Mouse (Mus musculus) thymus, adult 18-20 months (tissue): ENCODE measurements around the gene Hdac4.
A peak's percentile ranks its signal among the peaks of the same experiment; 100 is the strongest.

Experiments used
- DNase-seq, 2 experiments: peaks; one replicate each; pipeline ENCODE4 v3.0.0; 2022; ENCODE audit warnings: mixed read lengths in 2 of 2

The Hdac4 gene

DNA sequence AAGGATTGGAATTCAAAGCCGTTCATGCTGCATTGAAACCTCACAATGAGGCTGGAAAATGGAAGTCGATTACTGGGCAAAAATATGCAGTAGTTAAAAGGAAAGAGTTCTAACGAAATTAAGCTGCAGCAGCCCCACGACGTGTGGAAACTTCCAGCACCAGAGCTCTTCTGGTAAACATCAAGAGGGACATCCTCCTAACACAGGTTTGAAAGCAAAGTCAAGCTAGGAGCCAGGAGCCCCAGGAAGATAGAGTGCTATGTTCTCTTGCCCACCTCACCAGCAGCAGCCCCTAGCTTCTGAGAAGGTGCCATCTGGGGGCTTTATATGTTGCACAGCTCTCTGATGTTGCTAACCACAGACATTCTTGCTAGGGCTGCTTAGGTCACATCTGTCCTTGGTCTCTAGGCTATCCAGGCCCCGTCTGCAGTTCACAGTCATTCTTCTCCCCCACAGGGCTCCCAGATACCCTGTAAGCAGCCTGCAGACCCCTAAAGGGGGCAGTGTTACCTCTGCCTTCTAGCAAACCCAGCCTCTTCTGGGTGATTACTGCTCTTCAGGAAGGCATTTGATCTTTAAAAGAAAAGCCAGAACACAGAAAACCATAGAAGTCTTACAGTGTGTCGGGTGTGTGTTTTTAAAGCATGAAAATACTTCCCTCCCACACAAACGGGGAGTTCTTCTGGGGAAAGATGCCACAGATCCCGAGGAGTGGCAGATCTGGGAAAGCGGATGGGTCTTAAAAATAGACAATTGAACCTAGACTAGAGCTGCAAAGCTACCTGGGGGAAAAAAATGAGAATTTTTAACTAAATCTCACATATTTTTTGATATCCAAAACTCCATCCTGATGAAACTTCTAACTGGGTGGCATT is 17.2 kb downstream of the Hdac4 start:
- DNase-seq: peak; percentile 34 to 71

DNA sequence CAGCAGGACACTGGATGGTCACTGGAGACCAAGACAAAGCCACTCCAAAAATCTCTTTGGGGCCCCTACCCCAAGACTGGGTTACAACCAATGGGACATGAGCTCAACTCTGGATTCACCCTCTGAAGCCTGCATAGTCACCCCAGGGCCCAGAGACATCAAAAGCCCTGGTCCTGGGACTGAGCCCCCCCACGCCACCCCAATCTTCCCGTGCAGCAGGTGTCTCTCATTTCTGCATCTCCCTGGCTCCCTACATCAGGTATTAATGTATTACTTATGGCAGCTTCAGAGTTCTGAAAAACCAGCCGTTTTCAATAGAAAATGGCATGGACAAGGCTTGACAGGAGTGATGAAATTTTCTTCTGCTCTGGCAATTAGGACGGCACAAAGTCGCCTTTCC is 17.9 kb downstream of the Hdac4 start:
- DNase-seq: no peak

DNA sequence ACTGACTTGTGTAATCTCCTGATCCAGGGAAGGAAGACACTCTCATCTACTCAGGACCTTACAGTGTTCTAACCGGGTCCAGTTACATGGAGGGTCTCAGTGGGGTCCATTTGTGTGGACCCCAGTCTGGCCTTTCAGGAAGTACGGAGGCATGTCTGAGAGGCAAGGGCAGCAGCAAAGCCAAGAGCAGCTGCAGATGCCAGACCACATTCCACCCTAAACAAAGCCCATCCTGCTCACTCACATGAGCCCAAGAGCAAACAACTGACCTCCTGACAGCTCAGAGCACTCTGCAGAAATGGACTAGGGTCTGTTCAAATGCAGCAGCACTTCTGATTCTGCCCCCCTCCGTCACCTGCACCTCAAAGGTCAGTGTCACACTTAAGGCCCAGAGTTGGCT is 18.3 kb downstream of the Hdac4 start:
- DNase-seq: no peak

DNA sequence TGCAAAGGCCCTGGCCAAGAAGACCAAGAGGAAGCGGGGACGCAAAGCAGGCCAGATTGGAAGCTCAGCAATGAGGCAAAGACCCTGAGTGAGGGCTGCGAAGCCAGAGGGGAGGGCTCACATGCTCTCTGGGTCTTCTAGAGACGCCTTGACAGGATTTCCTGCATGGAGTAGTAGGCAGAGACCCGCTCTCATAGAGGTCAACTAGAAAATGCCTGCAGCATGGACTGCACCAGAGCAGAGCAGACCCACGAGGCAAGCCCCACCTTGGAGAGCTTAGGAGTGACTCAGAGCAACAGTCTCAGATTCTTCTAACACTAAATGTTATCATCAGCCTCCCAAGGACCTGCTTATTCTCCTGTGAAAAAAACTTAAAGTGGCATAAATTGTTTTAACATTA is 20.2 kb downstream of the Hdac4 start:
- DNase-seq: no peak

DNA sequence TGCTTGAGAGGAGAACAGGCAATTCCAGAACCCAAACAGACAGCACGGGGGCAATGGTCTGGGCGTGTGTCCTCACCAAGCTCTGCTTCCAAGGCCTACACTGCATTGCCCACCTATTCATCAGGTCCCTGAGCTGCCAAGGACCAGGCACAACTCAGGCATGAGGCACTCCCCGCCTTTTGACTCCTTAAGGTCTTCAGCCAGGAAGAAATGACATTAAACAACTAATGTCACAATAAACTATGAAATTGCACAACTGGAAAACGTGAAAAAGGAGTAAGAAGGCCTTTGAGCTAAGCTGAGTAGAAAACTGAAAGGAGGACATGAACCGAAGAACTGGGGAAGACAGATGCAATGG is 20.6 kb downstream of the Hdac4 start:
- no peak for DNase-seq

DNA sequence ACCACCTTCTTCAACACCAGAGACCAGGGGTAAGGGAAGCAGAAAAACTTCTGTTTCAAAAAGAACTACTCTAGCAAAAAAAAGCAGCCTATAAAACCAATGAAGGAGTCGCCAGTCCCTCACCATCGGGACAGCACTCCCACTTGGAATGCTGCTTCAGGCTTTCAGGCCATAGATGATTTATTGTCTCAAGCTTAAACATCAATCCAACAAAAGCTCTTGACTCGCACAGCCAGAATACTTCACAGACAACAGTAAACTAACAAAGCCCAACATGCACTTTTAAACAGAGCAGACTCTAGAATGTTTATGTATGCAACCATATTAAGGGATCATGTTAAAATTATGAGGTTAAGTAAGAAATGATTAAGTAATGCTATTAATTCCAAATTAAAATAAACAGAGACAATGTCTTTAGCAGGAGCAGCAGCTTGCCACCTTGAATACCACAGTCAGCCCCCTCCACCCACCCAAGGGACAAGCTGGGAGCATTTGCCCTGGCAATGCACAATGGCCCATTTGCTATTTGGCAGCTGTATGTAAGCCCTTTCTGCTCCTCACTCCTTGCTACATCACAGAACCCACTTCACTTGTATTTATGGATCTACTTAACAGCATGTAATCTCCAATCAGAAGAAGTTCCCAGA is 21.1 kb downstream of the Hdac4 start:
- no peak for DNase-seq

DNA sequence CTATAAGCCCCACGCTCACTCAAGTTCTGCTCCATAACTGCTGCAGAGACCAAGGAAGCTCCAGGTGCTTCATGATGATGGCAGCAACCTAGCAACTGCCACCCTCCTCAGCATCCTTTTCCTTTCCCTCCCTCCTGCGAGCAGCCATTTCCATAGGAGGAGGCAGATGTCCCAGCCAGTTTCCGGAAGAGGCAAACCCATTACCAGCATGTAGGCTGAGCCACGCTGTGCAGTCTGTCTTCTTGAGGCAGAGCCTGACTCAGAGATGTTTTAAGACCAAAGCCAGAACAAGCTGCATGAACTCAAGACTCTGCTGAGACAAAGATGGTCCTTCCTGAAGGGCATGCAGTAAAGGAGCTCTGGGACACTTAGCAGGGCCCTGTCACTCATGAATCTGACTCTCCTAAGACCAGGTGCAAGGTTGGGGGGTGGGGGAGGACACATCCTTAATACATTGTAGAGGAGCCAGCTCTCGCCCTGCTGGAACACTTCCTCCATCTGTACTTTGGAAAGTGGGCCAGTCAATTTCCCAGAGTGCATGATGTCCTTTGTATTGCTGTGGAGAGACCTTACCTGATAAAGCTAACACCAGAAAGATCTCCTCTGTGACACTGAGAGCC is 24.8 kb downstream of the Hdac4 start:
- no peak for DNase-seq

DNA sequence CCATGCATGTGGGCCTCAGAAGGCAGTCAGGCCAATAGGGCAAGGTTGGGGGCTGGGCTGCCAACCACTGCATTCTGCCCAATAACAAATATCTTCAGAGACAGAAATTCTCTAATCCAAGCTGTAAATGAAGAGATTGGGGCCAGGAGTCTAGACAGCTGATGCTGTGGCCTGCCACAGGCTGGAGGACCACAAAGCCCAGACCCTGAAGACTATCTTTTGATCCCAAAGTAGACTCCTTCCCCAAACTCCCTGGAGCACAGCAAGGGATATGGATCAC is 25.8 kb downstream of the Hdac4 start:
- no peak for DNase-seq

DNA sequence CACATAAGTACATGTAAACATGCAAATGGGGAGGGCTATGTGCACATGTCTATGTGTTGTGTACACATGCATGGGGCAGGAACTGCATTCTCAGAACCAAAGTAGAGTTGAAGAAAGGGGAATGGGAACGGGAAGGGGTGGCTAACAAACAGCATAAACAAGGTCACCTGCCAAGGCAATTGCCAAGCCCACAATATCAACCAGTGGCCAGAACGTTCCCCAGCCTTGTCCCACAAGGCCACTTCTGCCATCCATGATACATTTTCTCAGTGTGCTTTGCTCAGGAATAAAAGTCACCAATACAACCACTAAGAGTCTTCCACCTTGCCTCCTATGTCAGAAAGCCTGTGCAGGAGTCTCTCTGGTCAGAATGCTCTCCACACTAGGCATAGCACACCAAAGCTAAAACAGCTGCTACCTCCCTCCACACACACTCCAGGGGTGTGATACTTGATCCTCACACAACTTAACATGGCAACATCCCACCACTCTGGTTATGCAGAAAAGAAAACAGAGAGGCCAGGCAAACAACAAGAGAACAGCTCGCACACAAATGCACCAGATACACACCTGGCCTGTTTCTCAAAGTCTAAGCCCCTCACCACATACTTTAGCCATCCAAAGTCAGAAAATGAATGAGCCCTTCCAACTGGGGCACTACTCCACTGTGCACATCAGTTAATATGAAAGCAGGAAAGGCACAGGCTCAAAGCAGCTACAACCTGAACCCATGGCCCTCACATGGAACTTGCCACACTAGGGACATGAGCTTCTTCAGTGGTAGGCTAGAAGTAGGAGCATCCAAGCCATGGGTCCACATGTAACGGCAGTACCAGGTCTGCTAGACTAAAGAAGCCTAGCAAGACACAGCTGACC is 26.4 kb downstream of the Hdac4 start:
- DNase-seq: no peak

DNA sequence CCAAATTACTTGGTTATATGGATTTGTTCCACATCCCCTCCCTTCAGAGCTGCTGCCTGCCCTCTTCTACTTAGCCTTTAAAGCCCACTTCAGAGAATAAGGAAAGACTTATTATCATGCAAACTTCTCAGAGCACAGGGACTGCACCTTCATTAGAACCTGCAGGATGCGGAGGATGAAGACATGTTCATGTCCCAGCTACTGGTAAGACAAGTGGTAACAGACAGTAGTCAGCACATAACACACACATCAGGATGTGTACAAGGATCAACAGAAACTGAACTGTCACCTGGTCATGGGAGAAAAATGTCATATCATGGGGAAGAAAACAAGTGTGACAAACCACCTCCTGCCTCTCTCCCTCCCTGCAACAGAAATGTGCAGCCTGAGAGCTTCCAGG is 31.6 kb downstream of the Hdac4 start:
- no peak for DNase-seq

DNA sequence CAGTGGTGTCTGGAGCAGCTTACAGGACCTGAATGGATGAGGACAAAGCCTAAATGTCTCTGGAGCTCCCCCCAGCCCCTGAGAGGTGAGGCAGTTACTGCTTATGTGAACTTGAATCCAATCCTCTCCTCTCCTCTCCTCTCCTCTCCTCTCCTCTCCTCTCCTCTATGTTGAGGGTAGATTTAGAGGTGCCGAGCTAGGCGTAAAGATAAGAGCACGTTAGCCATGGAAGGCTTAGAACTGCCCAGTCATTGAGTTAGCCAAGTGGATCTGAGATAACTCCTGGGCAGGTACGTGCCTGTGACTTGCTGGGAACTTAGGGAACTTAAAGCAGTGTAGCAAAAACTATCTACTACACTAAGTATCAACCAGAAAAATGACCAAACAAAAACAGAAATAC is 35.7 kb downstream of the Hdac4 start:
- no peak for DNase-seq

DNA sequence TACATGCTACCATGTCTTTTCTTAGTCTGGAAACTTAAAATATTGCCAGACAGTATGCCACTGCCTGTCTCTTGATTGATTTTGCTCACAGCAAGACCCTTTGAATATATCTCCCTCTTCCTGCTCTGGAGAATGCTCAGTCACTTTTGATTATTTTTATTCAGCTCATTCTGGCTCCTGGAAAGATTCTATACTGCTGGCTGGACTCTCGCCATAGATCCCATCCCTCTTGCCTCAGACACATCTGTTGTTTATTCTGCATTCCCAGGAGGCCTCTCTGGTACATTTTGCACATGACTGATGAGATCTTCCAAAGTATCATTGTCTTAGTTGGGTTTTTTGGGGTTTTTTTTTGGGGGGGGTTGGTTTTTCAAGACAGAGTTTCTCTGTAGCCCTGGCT is 45.3 kb downstream of the Hdac4 start:
- no peak for DNase-seq

DNA sequence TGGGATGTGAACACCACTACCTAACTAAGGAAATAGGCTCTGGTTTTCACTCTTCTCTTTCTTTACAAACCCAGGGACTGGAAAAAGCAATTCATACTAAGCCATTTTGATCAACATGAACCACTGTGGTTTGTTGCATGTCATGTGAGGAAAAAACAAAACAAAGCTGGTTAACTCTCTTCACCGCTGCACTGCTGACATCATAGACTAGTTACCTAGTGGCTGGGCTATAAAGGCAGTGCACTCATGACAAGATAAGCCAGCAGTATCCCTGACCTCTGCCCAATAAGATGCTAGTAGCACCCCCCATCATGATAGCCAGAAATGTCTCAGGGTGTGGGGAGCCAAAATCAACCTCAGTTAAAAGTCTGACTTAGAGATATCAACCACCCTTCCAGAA is 47.0 kb downstream of the Hdac4 start:
- DNase-seq: no peak

DNA sequence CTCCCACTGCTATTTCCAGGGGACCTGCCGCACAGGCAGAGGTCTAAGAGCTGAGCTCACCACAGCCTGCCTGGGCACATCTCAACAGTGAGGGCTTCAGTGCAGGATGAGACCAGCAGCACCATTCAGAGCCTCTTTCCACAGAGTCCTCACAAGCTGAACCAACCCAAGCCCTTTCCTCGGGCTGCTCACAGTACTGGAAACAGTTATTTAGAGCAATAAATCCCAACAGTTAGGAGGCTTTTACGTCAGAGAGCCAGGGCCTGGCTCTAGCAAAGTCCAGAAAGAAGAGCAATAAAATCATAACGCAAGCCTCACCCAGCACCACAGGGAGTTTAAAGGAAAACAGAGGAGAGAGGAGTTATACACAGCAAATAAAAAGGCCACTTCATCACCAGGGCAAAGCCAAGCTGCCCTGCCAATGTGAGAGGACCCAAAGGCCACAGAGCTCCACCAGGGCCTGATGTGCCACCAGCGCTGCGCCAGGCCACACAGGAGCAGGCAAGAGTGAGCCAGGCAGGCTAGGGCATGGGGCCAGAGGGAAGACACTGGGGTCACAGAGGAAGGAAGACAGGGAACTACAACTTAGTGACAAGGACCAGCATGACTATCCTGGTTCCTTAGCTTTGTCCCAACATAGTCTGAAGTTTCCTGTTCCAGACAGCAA is 50.5 kb downstream of the Hdac4 start:
- no peak for DNase-seq

DNA sequence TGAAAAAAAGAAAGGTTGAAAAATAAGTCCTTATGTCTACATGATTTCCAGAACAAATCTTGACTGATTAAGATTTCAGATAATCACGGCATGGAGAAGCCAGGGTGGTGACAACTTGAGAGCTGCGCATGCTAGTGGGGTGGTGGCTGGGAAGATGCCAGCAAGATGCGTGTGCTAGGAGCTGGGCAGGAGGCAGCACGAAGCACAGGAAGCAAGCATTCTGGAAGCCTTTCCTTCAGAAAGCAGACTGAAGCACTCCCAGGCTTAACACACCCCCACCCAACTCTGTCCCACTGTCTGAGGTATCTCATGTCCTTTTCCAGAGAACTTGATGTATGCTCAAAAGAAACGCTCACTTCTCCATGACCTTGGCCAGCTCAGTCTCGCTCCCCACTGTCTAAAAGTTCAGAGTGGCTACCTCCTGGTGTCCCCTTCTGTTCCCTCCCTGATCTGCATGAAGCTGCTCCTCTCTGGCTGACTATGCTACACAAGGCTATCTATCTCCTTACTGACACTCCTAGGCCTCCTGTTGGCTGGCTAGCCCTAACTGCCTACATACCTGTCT is 52.1 kb downstream of the Hdac4 start:
- DNase-seq: no peak

DNA sequence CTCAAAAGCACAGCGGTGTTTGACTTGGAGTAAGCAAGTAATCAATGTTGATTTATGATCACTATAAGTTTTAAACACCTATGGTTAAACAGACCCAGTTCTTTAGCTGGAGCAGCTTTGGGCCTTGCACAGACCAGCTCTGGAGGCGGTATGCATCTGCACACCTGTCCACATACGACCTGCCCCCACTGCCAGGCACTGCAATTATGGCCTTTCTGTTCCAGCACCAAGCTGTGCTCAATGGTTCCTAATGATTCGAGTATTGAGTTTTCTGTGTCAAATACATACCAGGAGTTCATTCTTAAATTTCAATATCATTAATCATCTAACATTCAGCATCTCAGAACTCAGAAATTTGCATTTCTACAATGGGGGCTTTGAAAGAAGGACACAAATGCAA is 52.7 kb downstream of the Hdac4 start:
- no peak for DNase-seq

DNA sequence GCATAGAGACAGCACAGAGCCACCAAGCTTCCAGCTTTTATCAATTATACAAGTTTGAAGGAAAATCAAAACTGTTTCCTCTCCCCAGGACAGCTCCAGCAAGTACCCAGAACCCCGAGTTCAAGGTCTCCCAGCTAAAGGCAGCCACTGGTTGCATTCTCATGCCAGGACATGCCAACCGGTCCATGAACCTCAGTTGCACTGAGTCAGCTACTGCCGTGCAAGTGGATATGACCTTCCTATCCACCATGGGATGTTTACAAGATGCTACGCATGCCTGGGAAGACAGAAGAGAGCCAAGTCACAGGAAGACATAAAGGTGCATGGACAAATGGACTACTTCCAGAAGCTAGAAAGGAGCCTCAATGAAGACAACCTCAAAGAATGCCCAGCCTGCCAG is 56.5 kb downstream of the Hdac4 start:
- DNase-seq: no peak

DNA sequence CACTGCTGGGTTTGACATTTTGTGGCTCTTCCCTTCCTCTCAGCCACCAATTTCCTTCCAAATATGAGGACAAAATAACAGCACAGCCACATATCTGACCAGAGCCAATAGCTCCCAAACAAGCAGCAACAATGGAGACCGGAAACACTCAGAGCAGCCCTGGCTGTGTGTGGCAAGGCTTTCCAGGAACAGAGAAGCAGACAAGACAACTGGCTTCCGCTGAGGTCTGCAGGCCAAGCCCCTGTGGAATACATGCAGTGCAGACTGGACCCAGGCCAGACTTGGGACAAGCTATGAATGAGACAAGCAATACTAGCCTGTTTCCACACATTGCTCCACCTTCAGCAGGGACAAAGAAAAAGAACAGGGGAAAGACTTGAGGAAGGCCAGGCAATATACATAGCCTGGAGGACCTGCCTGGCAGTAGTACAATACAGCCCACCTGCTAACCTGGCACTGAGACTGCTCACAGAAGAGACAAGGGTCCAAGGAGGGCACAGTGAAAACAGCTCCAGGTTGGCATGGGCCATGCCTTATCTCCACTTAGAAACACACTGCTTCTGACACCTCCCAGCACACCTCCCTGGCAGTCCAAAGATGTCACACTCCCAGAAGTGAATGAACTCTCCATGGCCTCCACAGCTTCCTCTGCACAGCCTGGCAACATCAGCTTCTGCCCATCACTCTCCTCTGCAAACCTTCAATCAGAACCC is 58.2 kb downstream of the Hdac4 start:
- DNase-seq: no peak

DNA sequence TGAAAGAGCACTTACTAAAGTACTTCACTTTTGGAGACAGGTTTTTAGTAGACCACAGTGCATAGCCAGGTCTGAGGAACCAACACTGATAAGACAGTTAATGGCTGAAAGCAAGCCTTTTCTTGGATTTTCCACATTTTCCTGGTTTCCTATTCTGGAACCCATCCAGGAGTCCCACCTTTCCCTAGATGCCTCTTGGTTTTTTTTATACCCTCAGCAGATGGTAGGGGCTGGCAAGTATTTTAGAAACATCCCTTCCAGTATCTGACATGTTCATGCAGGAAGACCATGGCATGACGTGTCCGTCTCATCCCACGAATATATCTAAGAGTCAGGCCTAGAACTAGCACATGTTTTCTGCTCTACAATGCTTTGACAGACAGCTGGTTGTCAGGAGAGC is 59.1 kb downstream of the Hdac4 start:
- DNase-seq: no peak

DNA sequence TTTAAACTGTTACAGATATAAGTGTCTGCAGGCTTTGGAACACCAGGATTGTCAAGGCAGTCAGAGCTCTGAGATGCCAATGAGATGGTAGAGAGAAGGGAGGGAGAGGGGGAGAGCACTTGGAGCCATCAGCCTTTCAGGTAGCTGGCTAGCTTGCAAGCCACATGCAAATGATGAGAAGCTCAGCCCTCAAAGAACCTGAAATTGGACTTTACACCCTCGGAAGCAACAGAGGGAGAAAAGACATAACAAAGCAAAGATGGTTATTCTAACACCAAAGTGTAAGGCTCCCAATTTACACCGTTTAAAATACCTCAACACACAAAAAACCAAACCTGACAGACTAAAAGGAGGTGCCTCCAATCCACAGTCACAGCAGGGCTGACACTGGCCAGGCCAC is 63.3 kb downstream of the Hdac4 start:
- DNase-seq: no peak

DNA sequence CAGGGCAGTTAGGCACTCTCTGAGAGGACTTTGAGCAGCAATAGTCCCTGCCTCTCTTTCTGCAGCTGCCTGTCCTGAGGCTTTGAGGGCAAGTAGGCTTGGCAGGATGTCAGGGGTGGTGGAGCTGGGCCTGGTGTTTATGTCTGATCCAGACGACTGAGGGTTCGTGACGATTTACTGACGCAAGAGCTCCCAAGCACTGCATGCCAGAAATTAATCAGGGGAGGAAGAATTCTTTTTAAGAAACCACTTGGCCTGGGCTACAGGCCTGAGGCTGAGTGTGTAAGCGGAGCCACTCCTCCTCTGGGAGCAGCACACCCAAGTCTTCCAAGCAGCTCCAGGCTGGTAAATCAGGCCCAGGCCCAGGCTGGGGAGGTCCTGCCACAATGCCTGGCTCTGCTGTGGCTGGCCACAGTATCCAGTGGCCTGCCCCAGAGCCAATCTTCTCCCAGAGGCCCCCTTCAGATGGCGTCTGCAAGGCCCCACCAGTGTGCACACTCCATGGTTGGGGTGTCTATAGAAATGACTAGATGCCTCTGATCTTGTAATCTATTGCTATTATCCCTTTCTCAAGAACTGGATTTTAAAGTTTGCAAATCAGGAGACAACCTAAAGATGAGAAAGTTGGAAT is 64.9 kb downstream of the Hdac4 start:
- peak; percentile 11 to 42 for DNase-seq
